Mouse (Mus musculus) bone marrow macrophage, adult 2 months (primary cell): Measurements from ENCODE around the gene Gm21987.

ENCODE experiments used
- CTCF ChIP-seq: IDR thresholded peaks from 2 replicates; pipeline ENCODE4 v1.5.1; 2012; ENCODE audit warnings: low read depth, mild to moderate bottlenecking, low read length, moderate library complexity
- POLR2A ChIP-seq: IDR thresholded peaks from 2 replicates; pipeline ENCODE4 v1.6.1; 2012; ENCODE audit warnings: mild to moderate bottlenecking, low read depth, low read length, borderline replicate concordance

GRCm38 (mm10) chr16:38385700-38386099 lies 38.9 kb downstream of the Gm21987 start:
- no peak for TF ChIP-seq CTCF
- no peak for TF ChIP-seq POLR2A
